Mouse (Mus musculus) 3134 (cell line): ENCODE measurements around the gene Sufu.

Experiments used
- DNase-seq: peaks from one replicate; pipeline ENCODE4 v3.0.0-alpha.2; 2011; ENCODE audit warnings: low spot score; ENCODE audit not compliant: insufficient read length; ENCODE audit errors: extremely low read depth

The Sufu gene

GRCm38 (mm10) chr19:46527632-46528528, 131.2 kb downstream of the Sufu start:
- DNase-seq, result no peak

GRCm38 (mm10) chr19:46528529-46529213, 132.0 kb downstream of the Sufu start:
- no peak for DNase-seq

- no peak for DNase-seq
Measured at GRCm38 (mm10) chr19:46529601-46530448, 133.1 kb downstream of the Sufu start.

GRCm38 (mm10) chr19:46530449-46530990, 133.8 kb downstream of the Sufu start:
- no peak for DNase-seq

GRCm38 (mm10) chr19:46531071-46532030, 134.7 kb downstream of the Sufu start:
- no peak for DNase-seq

GRCm38 (mm10) chr19:46532031-46532688, 135.5 kb downstream of the Sufu start:
- DNase-seq, result no peak

GRCm38 (mm10) chr19:46533066-46533465, 136.4 kb downstream of the Sufu start:
- DNase-seq, result no peak

GRCm38 (mm10) chr19:46533525-46533924, 136.8 kb downstream of the Sufu start:
- no peak for DNase-seq

GRCm38 (mm10) chr19:46534542-46535098, 137.9 kb downstream of the Sufu start:
- DNase-seq, result no peak

- DNase-seq, result no peak
Measured at GRCm38 (mm10) chr19:46537357-46537756, 140.7 kb downstream of the Sufu start.

- no peak for DNase-seq
Measured at GRCm38 (mm10) chr19:46538213-46538612, 141.5 kb downstream of the Sufu start.
